Mouse (Mus musculus) WW6 (cell line): ENCODE data around the gene Syngap1.

Experiments
- DNase-seq: peaks from one replicate; pipeline ENCODE4 v3.0.0-alpha.2; 2013; ENCODE audit warnings: low read depth, low spot score

Syngap1 gene

DNA sequence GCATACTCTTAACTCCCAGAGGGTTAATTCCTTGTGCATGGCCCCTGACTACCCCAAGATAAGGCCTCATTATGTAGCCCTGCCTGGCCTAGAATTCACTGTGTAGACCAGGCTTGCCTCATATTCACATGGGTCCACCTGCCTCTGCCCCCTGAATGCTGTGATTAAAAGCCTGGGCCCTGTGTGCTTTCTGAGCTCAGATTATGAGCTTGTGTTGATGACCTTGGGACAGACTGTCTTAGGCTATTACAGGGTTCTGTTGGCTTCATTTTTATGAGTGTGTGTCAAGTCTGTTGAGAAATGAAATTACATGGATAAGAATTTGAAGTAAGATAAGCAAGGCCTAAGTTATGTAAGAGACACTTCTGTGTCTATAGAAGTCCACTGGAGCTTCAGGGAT lies 49.5 kb downstream of the Syngap1 start:
- no peak for DNase-seq

DNA sequence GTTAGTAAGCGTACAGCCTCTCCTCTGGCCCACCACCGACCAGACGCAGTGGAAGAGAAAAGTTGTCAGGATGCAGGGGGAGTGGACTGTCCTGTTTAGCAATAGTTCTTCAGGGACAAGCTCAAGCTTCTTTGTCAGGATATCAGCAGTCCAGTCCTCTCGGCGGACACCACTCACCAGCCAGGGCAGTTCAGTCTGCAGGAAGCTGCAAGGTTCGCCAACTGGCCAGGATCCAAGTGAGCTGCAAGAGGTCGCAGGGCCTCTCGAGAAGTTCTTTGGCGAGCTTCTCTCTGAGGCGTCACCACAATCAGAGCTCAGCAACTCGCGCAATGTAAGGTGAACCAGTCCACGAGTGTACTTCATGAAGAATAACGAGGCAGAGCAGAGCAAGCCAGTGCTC lies 53.4 kb downstream of the Syngap1 start:
- no peak for DNase-seq

DNA sequence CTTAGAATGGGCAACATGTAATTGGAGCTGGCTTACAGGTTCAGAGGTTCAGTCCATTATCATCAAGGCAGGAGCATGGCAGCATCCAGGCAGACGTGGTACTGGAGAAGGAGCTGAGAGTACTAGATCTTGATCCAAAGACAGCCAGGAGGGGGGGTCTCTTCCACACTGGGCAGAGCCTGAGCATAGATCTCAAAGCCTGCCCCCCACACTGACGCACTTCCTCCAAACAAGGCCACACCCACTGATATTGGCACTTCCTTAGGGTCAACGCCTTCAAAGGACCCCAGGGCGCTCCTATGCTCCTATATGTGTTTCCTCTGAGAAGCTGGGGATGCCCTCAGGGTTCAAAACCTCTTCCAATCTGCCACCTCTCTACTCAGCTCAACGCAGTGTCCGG lies 54.0 kb downstream of the Syngap1 start:
- no peak for DNase-seq

DNA sequence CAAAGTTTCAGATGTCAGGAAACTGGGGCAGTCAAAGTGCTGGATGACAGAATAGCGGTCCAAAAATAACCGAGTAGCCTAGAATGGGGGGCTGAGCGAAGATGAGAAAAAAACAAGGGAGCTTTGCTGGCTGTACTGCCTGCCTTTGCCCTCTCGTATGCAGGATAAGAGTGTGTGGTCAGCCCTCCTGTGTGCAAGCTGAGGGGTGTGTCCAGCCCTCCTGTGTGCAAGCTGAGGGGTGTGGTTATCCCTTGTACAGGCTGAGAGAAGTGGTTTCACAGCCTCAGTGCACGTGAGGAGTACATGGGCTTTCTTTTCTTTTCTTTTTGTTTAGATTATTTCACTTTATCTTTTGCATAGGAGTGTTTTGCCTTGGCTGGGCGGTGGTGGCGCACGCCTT lies 54.5 kb downstream of the Syngap1 start:
- no peak for DNase-seq

DNA sequence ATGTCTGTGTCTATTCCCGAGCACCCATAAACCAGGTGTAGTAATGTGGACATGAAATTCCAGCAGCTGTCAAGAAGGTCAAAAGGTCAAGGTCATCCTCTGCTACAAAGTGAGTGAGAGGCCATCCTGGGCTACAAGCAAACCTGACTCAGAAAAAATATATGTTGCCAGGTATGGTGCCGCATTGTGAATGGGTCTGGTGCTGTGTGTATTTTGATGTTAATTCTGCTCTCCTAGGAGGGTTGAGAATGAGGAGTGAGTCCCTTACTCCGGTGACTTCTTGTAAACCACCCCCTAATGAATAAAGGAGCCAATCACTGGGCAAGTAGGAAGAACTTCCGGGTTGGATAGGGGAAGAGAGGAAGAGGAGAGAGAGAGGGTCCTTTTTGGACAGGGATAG lies 56.6 kb downstream of the Syngap1 start:
- no peak for DNase-seq

DNA sequence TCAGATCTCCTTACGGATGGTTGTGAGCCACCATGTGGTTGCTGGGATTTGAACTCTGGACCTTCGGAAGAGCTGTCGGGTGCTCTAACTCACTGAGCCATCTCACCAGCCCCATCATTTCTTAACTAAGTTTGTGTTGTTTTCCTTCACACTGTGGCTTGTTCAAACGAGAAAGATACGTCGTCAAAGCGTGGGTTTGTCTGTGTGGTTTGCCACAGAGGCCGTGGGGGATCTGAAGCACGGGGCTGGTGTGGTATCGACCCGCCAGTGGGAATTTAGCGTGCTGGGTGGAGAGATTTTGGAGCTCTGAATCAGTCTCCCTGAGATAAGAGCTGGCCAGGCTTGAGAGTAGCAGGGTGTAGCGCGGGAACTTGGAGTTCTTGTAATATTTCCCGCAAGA lies 57.2 kb downstream of the Syngap1 start:
- DNase-seq, result no peak

DNA sequence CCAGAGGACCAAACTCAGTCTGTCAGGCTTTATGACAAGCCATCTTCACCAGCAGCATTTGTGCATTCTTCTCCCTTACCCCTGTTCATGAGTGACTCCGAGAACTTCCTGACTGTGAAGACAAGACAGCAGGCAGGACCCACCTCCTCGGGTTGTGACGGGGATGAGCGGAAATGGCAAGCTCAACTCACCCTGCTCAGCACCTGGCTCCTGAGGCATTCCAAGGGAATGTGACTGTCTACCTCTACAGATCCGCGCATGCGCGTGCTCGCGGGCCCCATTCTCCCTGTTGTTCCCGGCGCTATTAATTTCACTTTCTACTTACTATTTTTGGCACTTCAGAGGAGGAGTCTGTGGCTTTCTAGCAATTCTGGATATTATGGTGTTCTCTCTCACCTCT lies 58.9 kb downstream of the Syngap1 start:
- DNase-seq, result no peak

DNA sequence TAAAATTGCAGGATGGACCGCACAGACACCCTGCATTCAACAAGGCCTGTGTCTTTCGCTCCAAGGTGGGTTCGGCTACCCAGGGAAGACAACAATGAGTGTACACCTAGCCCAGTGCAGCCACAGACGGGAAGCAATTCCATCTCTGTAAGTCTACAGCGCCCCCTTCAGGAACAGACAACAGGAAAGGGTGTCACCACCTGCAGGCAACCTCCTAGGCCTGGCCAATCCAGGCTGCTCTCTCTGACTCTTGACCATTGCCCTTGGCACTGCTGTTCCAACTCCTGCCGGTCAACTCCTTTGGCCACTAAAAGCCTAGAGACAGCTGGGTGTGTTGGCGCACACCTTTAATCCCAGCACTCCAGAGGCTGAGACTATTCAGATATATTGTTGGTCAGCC lies 60.1 kb downstream of the Syngap1 start:
- peak; percentile 70 for DNase-seq

DNA sequence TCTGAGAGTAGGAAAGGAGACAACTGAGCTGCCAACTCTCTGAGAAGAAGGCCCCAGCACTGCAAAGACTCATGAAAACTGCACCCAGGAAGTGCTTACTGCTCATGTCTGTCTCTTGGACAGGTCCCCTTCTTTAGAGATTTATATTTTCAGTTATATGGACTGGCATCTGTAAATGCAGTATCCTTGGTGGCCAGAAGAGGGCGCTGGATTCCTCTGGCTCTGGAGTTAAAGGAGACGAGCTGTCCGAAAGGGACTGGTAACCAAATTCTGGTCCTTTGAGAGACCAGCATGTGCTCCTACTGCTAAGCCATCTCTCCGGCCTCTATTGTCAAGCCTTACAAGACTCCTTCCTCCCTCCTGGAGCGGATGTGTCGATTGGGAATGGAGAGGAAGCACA lies 60.8 kb downstream of the Syngap1 start:
- DNase-seq, result no peak

DNA sequence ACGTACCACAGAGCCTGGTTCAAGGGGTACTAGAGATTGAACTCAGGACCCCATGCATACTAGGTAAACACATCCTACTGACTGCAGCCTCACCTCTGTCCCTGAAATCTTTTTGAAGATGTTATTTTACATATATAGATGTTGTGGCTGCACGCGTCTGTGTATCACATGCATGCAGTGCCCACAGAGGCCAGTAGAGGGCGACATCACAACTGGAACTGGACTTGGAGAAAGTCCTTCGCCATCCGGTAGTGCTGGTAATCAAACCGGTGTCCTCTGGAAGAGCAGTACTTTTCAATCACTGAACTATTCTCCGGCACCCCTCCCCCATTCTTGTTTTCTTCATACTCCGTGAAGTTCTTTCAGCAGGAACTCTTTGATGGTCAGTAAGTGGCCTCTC lies 63.4 kb downstream of the Syngap1 start:
- DNase-seq, result no peak

DNA sequence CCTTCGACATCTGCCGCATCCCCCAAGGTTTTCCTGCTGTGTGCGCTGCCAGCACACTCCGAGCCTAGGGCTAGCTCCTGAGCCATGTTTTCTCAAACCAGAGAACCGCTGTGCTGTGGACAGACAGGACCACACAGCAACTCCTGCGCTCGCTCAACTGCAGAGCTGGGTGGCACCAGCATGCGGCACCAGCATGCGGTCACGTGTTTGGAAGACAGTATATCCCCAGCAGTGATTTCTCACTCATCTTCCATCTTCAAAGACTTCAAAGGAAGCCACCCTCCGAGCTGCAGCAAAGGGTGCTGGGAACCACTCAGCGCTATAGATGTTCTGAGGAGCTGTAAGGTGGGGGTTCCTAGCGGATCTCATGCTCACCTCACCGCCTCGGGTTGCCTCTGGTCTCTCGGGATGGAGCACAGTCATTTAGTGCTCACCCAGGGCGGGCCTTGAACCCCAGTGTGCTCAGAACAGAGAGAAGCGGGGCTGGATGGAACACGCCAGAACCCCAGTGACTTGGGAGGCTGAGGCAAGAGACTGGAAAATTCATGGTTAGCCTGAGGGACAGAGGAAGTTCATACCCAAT lies 63.9 kb downstream of the Syngap1 start:
- no peak for DNase-seq

DNA sequence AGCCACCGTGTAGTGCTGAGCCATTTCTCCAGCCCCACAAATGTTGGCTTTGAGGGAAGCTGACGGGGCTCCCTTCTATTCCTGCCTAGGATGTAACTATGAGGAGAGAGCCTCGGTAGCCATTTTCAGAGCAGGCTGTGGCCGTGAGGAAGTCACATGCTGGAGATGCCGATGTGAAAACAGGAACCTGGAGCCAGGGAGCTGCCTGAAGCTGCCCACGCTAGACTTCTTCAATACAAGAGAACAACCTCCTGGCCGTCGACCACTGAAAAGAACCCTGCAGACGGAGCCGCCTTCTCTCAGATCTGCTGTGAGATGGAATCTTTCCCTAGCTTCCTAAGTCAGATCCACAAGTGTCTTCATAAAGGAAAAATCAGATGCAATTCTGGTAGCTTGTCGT lies 64.6 kb downstream of the Syngap1 start:
- DNase-seq, result no peak

DNA sequence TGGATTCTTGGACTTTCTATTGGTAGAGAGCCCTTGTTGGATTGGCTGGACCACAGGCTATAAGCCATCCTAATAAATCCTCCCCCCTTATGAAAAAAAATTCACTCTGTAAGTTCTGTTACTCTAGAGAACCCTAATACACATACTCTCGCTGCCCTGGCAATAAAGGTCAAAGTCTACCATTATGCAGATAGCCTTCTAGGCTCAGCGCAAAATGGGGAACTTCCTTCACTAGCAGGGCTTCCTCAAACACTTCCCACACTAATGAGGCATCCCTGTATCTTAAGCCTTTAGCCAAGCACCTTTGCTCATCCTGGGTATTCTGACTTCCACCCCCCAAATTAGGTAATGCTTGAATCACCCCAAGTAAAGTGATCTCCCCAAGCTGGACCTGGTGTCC lies 67.2 kb downstream of the Syngap1 start:
- DNase-seq, result no peak

DNA sequence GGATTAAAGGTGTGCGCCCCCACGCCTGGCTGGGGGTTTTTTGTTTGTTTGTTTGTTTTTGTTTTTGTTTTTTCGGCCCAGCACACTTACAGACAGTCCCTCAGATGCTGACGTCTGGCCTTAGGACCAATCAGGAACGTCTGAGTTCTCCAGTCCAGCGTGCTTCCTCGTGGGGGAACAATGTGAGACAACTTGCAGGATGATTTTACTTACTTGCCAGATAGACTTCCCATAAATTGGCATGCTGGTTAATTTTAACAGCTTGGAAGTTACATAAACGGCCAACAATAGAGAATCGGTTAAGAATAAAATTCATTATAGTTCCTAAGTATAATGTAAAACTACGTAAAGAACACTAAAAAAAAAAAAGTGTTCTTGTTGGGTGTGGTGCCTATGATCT lies 70.1 kb downstream of the Syngap1 start:
- no peak for DNase-seq

DNA sequence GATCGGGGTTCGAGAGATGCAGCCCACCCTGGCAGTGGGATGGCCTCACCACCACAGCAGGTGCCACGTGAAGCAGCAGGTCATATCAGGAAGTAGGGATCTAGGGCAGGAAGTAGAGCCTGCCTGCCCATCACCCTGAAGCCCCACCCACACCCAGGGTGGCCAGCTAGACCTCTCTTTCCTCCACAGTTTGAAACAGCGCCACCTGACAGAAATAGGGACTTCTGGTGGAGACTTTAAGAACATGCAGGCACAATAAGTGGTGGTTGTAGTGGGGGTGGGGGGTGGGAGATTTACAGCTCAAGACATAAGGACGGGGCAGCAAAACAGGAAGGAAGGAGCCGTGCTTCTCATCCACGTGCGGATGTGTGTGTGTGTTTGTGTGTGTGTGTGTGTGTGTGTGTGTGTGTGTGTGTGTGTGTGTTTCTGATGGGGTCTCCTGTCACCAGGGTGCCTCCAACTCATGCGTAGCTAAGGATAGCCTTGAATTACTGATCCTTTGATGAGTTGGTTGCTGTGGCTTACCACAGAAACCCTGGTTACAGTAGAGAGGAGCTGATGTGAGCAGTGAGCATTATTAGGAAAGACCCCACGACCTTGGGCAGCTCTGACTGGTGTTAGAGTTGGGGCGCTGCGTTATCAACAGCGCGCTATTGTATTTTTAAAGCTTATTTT lies 71.1 kb downstream of the Syngap1 start:
- DNase-seq, result no peak

DNA sequence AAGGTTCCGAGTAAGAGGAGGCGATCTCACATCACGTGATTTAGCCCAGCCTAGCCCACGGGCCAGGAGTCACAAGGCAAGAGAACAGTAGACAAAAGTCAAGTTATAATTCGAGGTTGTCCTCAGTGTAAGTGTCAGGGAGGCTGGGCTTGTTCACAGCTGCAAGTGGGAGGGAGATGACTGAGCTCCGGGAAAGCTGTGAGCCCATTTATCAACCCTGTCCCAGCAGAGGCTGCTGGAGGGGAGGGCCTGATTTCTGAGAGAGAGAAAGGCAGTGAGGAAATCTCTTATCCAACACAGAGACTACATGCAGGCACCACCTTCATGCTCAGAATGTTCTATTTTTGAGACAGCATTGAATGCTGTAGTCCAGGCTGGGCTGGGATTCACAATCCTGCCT lies 71.9 kb downstream of the Syngap1 start:
- no peak for DNase-seq

DNA sequence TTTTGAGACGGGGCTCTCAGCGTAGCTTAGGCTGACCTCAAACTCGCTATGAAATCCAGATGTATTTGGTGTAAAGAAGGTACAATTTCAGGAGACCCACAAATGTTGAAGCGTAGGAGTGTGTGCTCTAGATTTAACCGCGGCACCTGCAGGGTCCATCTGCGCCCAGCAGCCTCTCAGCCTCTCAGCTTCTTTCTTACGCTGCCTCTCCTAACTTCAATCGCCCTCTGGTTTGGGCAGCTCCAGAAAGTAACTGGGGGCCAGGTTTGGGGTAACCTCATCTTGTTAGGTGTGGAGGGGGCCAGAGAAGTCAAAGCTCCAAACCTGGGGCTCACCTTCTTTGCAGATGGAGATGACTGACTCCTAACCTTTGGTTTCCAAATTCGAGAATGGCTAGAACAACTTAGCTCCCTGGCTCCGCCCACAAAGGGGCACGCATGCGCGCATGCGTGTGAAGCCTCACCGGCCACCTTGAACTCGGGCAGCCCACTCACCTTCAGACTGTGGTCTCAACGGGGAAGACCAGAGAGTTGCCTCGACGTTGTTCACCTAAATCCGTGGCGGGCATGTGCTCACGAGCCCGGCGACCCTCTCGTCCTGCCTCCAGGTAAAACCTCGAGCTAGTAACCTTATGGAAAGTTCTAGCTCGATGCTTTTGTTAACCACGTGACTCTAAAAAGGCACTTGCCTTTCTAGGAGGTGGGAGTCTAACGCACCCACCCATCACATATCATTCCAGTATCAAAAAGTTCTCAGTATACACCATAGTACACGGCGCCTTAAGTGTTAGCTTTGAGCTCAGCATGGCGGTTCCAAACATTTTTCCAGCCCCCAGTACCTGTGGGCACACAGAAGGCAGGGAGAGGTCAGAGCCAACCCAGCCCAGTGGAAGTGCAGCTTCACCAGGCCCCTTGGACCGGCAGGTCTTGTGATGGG lies 76.8 kb downstream of the Syngap1 start:
- DNase-seq, result peak; percentile 91

DNA sequence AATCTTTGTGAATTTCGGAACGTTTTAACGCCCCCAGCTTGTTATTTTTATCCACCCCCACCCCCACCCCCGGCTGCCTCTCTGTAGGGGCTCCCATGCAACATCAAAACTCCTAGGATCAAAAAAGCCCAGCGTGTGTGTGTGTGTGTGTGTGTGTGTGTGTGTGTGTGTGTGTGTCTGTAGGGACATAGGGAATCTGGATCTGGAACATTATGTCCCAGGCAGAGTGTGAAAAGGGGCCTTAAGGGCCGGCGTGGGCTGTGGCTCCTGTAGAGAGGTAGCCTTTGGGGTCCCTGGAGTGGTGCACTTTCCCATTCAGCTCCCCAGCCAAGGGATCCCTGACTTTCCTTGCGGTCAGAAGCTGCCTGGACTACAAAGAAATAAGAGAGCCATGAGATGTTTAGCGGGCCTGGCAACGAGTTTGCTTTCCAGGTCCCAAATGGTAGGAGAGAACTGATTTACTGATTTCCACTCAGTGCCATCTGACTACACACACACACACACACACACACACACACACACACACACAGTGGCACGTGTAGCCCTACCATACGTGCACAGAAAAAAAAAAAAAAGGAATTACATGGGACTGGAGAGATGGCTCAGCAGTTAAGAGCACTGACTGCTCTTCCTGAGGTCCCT lies 77.6 kb downstream of the Syngap1 start:
- no peak for DNase-seq

DNA sequence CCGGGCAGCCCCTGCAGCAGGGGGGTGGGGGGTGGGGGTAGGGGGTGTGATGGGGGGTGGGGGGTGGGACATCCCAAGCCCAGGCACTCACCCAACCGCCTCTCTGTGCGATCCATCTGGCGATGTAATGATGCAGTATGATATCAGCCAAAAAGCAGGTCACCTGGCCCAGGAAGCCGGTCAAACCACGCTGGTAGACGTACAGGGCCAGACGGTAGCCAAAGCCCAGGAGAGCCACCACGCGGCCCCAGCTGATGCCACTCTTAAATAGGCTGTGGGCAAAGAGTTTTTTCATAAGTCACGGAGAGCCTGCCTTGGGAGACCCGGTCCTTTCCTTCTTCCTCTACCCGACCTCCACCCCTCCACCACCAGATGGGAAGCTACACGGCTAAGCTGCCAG lies 80.0 kb downstream of the Syngap1 start:
- DNase-seq, result no peak

DNA sequence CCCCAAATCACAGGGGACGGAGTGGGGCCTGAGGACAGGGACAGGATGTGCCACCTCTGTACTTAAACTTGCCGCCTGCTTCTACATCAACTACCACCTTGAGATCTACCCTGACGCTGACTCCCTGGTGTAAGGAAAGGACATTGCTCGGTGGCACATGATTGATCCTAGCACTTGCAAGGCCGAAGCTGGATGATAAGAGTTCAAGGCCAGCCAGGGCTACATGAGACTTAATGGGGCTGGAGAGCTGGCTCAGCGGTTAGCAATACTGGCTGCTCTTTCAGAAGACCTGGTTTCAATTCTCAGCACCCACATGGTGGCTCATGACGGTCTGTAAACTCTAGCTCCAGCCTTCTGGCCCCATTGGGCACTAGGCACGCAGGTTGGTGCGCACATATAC lies 80.7 kb downstream of the Syngap1 start:
- DNase-seq, result no peak
